Mouse (Mus musculus): ENCODE data around the gene Wdr45b. TPM values are rescaled to one million over a fixed set of nuclear protein-coding genes. Genes with fewer than 3 reads are reported as not detected.
"Not testable (repeated sequence)": the region's sequence is repeated elsewhere in the genome, so short reads cannot be mapped to it uniquely, and the experiment has no call there.

The Wdr45b gene
- polyA plus RNA-seq, 1 experiment from 2014 or later, result 86.5 TPM

GRCm38 (mm10) chr11:121307712-121308111 is 46.5 kb downstream of the Wdr45b start:
- WGBS, result 93% methylated on average over 6 of the region's 6 CpGs
- H3K27ac ChIP-seq; H3K27me3 ChIP-seq; ATAC-seq (ENCODE audit: low FRiP score); H3K9ac ChIP-seq; H3K4me3 ChIP-seq (replicated peaks); H3K4me1 ChIP-seq; H3K4me2 ChIP-seq: not testable (repeated sequence)
- H3K36me3 ChIP-seq (replicated peaks), result peaks cover 78% of the 10 kb centered on the region
- peaks cover 10% of the 10 kb centered on the region; the same call in 1 of the 2 replicates for H3K9me3 ChIP-seq

- Histone ChIP-seq H3K9me3 (peaks cover 10% of the 10 kb centered on the region; the same call in 1 of the 2 replicates), H3K36me3 (replicated peaks) (peaks cover 89% of the 10 kb centered on the region), H3K27ac (no peak overlapping the region), H3K9ac (no peak overlapping the region), H3K4me3 (replicated peaks) (no peak overlapping the region), H3K4me2 (no peak overlapping the region), H3K27me3 (no peaks in the 10 kb centered on the region), H3K4me1 (no peaks in the 10 kb centered on the region)
- WGBS, result 97% methylated on average over 8 of the region's 8 CpGs
- ATAC-seq (ENCODE audit: low FRiP score), result no peak
Measured at GRCm38 (mm10) chr11:121306608-121307007, 47.6 kb downstream of the Wdr45b start.

GRCm38 (mm10) chr11:121305371-121305770 is 48.9 kb downstream of the Wdr45b start:
- H3K9ac ChIP-seq, result no peak overlapping the region
- ATAC-seq (ENCODE audit: low FRiP score), result no peak
- peaks cover 6% of the 10 kb centered on the region; the same call in 1 of the 2 replicates for H3K9me3 ChIP-seq
- H3K4me2 ChIP-seq, result no peak overlapping the region
- H3K4me1 ChIP-seq, result no peaks in the 10 kb centered on the region
- H3K4me3 ChIP-seq (replicated peaks), result no peak overlapping the region
- H3K27me3 ChIP-seq, result no peaks in the 10 kb centered on the region
- peaks cover 96% of the 10 kb centered on the region for H3K36me3 ChIP-seq (replicated peaks)
- whole genome bisulfite sequencing, result 94% methylated on average over 6 of the region's 6 CpGs
- no peak overlapping the region for H3K27ac ChIP-seq

- no peak overlapping the region for H3K4me3 ChIP-seq (replicated peaks)
- ATAC-seq (ENCODE audit: low FRiP score), result no peak
- H3K9me3 ChIP-seq, result no peaks in the 10 kb centered on the region
- H3K9ac ChIP-seq, result no peak overlapping the region
- H3K36me3 ChIP-seq (replicated peaks), result peaks cover 93% of the 10 kb centered on the region
- 95% methylated on average over 9 of the region's 9 CpGs for whole genome bisulfite sequencing
- H3K4me1 ChIP-seq, result no peaks in the 10 kb centered on the region
- H3K27ac ChIP-seq, result no peak overlapping the region
- H3K4me2 ChIP-seq, result no peak overlapping the region
- no peaks in the 10 kb centered on the region for H3K27me3 ChIP-seq
Measured at GRCm38 (mm10) chr11:121300265-121300664, 54.0 kb downstream of the Wdr45b start.

GRCm38 (mm10) chr11:121298493-121298892 is 55.8 kb downstream of the Wdr45b start:
- Histone ChIP-seq H3K27me3 (no peaks in the 10 kb centered on the region), H3K9ac (no peak overlapping the region), H3K9me3 (no peaks in the 10 kb centered on the region), H3K4me2 (no peak overlapping the region), H3K4me3 (replicated peaks) (no peak overlapping the region), H3K4me1 (no peaks in the 10 kb centered on the region), H3K27ac (no peak overlapping the region), H3K36me3 (replicated peaks) (peaks cover 83% of the 10 kb centered on the region)
- 92% methylated on average over 8 of the region's 8 CpGs for WGBS
- ATAC-seq (ENCODE audit: low FRiP score), result no peak

GRCm38 (mm10) chr11:121294771-121295170 is 59.5 kb downstream of the Wdr45b start:
- H3K4me3 ChIP-seq (replicated peaks), result no peak overlapping the region
- peaks cover 76% of the 10 kb centered on the region for H3K36me3 ChIP-seq (replicated peaks)
- ATAC-seq (ENCODE audit: low FRiP score), result no peak
- no peaks in the 10 kb centered on the region for H3K9me3 ChIP-seq
- H3K4me2 ChIP-seq, result no peak overlapping the region
- H3K9ac ChIP-seq, result no peak overlapping the region
- WGBS, result 97% methylated on average over 5 of the region's 5 CpGs
- no peaks in the 10 kb centered on the region for H3K4me1 ChIP-seq
- no peaks in the 10 kb centered on the region for H3K27me3 ChIP-seq
- no peak overlapping the region for H3K27ac ChIP-seq

- Histone ChIP-seq H3K4me2 (no peak overlapping the region), H3K4me3 (replicated peaks) (no peak overlapping the region), H3K36me3 (replicated peaks) (peaks cover 79% of the 10 kb centered on the region), H3K4me1 (no peaks in the 10 kb centered on the region), H3K27ac (no peak overlapping the region), H3K27me3 (no peaks in the 10 kb centered on the region), H3K9me3 (no peaks in the 10 kb centered on the region), H3K9ac (no peak overlapping the region)
- WGBS, result 94% methylated on average over 3 of the region's 3 CpGs
- ATAC-seq (ENCODE audit: low FRiP score), result no peak
Measured at GRCm38 (mm10) chr11:121289859-121290258, 64.4 kb downstream of the Wdr45b start.

- Histone ChIP-seq H3K27me3 (no peaks in the 10 kb centered on the region), H3K4me3 (replicated peaks) (no peak overlapping the region), H3K4me2 (no peak overlapping the region), H3K36me3 (replicated peaks) (peaks cover 30% of the 10 kb centered on the region), H3K9ac (no peak overlapping the region), H3K27ac (no peak overlapping the region), H3K4me1 (no peaks in the 10 kb centered on the region), H3K9me3 (no peaks in the 10 kb centered on the region)
- WGBS, result 86% methylated on average over 6 of the region's 6 CpGs
- ATAC-seq (ENCODE audit: low FRiP score), result no peak
Measured at GRCm38 (mm10) chr11:121282911-121283310, 71.3 kb downstream of the Wdr45b start.

- no peak overlapping the region for H3K9ac ChIP-seq
- no peak overlapping the region for H3K4me2 ChIP-seq
- H3K4me1 ChIP-seq, result no peaks in the 10 kb centered on the region
- no peak for ATAC-seq (ENCODE audit: low FRiP score)
- no peaks in the 10 kb centered on the region for H3K27me3 ChIP-seq
- no peaks in the 10 kb centered on the region for H3K9me3 ChIP-seq
- 89% methylated on average over 3 of the region's 3 CpGs for WGBS
- peaks cover 15% of the 10 kb centered on the region for H3K36me3 ChIP-seq (replicated peaks)
- H3K4me3 ChIP-seq (replicated peaks), result no peak overlapping the region
- no peak overlapping the region for H3K27ac ChIP-seq
Measured at GRCm38 (mm10) chr11:121278011-121278410, 76.2 kb downstream of the Wdr45b start.

GRCm38 (mm10) chr11:121277516-121277915 is 76.7 kb downstream of the Wdr45b start:
- Histone ChIP-seq H3K4me1 (no peaks in the 10 kb centered on the region), H3K27me3 (no peaks in the 10 kb centered on the region), H3K4me3 (replicated peaks) (no peak overlapping the region), H3K27ac (no peak overlapping the region), H3K9me3 (no peaks in the 10 kb centered on the region), H3K4me2 (no peak overlapping the region), H3K36me3 (replicated peaks) (peaks cover 17% of the 10 kb centered on the region), H3K9ac (no peak overlapping the region)
- ATAC-seq (ENCODE audit: low FRiP score), result no peak
- 93% methylated on average over 8 of the region's 8 CpGs for WGBS

Small RNA genes lying within 50 kb of the gene (microRNA-seq; reads per million reads assigned to microRNA genes)
- gene Mir7236, result not detected

Other genes starting within 250 kb of the Wdr45b start
- gene Tex19.2, start 235.8 kb downstream of the Wdr45b start, polyA plus RNA-seq (2016; fragmentation: Nextera tagmentation; extraction: Ambion mirVana), result 0.09 TPM in 1 of 2 replicates, not detected in the other
- not detected in 2 replicates for gene Tex19.1, start 208.3 kb downstream of the Wdr45b start, polyA plus RNA-seq (2016; fragmentation: Nextera tagmentation; extraction: Ambion mirVana)
- not detected in 2 replicates for gene Uts2r, start 194.2 kb downstream of the Wdr45b start, polyA plus RNA-seq (2016; fragmentation: Nextera tagmentation; extraction: Ambion mirVana)
- 7.9 and 8.4 TPM in 2 replicates for gene Hexdc, start 150.0 kb downstream of the Wdr45b start, polyA plus RNA-seq (2016; fragmentation: Nextera tagmentation; extraction: Ambion mirVana)
- 16.1 and 19.7 TPM in 2 replicates for gene Ogfod3, start 149.7 kb downstream of the Wdr45b start, polyA plus RNA-seq (2016; fragmentation: Nextera tagmentation; extraction: Ambion mirVana)
- gene Cybc1, start 125.1 kb downstream of the Wdr45b start, polyA plus RNA-seq (2016; fragmentation: Nextera tagmentation; extraction: Ambion mirVana), result 33.3 and 34.0 TPM in 2 replicates
- 65.0 and 72.4 TPM in 2 replicates for gene Narf, start 117.2 kb downstream of the Wdr45b start, polyA plus RNA-seq (2016; fragmentation: Nextera tagmentation; extraction: Ambion mirVana)
- gene Foxk2, start 94.5 kb downstream of the Wdr45b start, polyA plus RNA-seq (2016; fragmentation: Nextera tagmentation; extraction: Ambion mirVana), result 13.0 and 13.8 TPM in 2 replicates
- gene Rab40b, start 33.8 kb upstream of the Wdr45b start, polyA plus RNA-seq (2016; fragmentation: Nextera tagmentation; extraction: Ambion mirVana), result 3.1 and 3.8 TPM in 2 replicates
- gene Fn3krp, start 67.0 kb upstream of the Wdr45b start, polyA plus RNA-seq (2016; fragmentation: Nextera tagmentation; extraction: Ambion mirVana), result 7.3 and 7.7 TPM in 2 replicates
- 0.91 and 1.4 TPM in 2 replicates for gene Fn3k, start 80.5 kb upstream of the Wdr45b start, polyA plus RNA-seq (2016; fragmentation: Nextera tagmentation; extraction: Ambion mirVana)
- gene Tbcd, start 97.5 kb upstream of the Wdr45b start, polyA plus RNA-seq (2016; fragmentation: Nextera tagmentation; extraction: Ambion mirVana), result 56.0 and 60.6 TPM in 2 replicates
- gene Zfp750, start 164.9 kb upstream of the Wdr45b start, polyA plus RNA-seq (2016; fragmentation: Nextera tagmentation; extraction: Ambion mirVana), result 0.59 and 0.85 TPM in 2 replicates

Data from forebrain, embryonic 12.5 days (tissue).